Mouse (Mus musculus) lung, embryonic 14.5 days (tissue): ENCODE data around the gene Olfr495. TPM values are rescaled to one million over a fixed set of nuclear protein-coding genes. Genes with fewer than 3 reads are reported as not detected.

Experiments
- ATAC-seq: fragments of 200-750 bp; cut with Nextera tagmentation; 2 replicates; pipeline ENCODE4 v1.8.0; 2017; ENCODE audit warnings: mild to moderate bottlenecking, moderate TSS enrichment, moderate library complexity; ENCODE audit not compliant: insufficient read depth
- DNase-seq: peaks from one replicate; pipeline ENCODE4 v3.0.0-alpha.2; 2015
- H3K27ac ChIP-seq: fragments of 300-500 bp; sonication (generic); 2 replicates; pipeline ENCODE4 v1.5.1; 2014; ENCODE audit warnings: low read depth, mild to moderate bottlenecking, moderate library complexity
- H3K27me3 ChIP-seq: fragments of 300-500 bp; sonication (generic); 2 replicates; pipeline ENCODE4 v1.6.1; 2014; ENCODE audit warnings: low read length, control low read depth; ENCODE audit not compliant: insufficient read depth
- H3K36me3 ChIP-seq: fragments of 300-500 bp; sonication (generic); 2 replicates; pipeline ENCODE4 v1.6.1; 2014; ENCODE audit warnings: control low read depth; ENCODE audit not compliant: insufficient read depth
- H3K4me1 ChIP-seq: fragments of 300-500 bp; sonication (generic); 2 replicates; pipeline ENCODE4 v1.6.1; 2014; ENCODE audit warnings: antibody characterized with exemption, control low read depth; ENCODE audit not compliant: insufficient read depth
- H3K4me2 ChIP-seq: fragments of 300-500 bp; sonication (generic); 2 replicates; pipeline ENCODE4 v1.6.1; 2014; ENCODE audit warnings: mild to moderate bottlenecking
- H3K4me3 ChIP-seq: fragments of 300-500 bp; sonication (generic); 2 replicates; pipeline ENCODE4 v1.5.1; 2014; ENCODE audit warnings: low read depth, low read length
- H3K9ac ChIP-seq: fragments of 300-500 bp; sonication (generic); 2 replicates; pipeline ENCODE4 v1.6.1; 2014
- H3K9me3 ChIP-seq: fragments of 300-500 bp; sonication (generic); 2 replicates; pipeline ENCODE4 v1.6.1; 2016; ENCODE audit warnings: low read depth, low read length, control low read depth
- CTCF ChIP-seq: IDR thresholded peaks from 2 replicates; pipeline ENCODE4 v1.5.1; 2016; ENCODE audit warnings: antibody characterized with exemption, low read depth
- whole genome bisulfite sequencing: fragments of 180-500 bp; shearing (Covaris S2); extraction: QIAGEN DNeasy Blood & Tissue Kit; methylation state at CpG from one replicate; pipeline ENCODE4 v1.1.7; 2014; 5-methylcytosine and 5-hydroxymethylcytosine counted together
- polyA plus RNA-seq: library from polyadenylated mRNA; unstranded; fragments of >200 nt; fragmentation: Nextera tagmentation; extraction: Ambion mirVana; gene quantifications from 2 replicates; pipeline ENCODE4 v1.2.1, GENCODE M21; 2014

The Olfr495 gene
- polyA plus RNA-seq, result not detected in 2 replicates

DNA sequence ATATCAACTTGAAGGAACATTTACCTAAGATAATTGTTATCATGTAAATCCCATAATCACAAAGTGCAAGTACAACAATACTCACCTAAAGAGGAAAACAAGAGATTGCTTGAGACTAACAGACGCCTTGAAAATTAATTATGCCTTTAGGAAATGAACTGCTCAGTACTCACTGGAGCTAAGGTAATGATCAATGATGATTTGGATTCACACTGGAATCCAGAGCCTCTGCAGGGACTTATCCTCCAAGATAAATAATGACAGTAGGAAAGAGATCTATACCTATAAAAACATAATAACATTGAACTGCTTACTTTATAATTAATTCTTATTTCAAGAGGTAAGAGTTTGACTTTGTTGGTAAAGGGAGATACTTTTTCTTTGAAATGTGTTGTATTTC is at the start of gene Olfr495:
TSS of gene Olfr495 (plus strand) at position 301 of the 400 bp plus-strand sequence.
- H3K27ac ChIP-seq, result no peak within 1 kb of the TSS
- no peak for DNase-seq
- H3K4me3 ChIP-seq, result no peak within 1 kb of the TSS
- H3K4me2 ChIP-seq, result no peak within 1 kb of the TSS
- H3K9me3 ChIP-seq, result no peaks in the 10 kb centered on the region
- no peaks in the 10 kb centered on the region for H3K4me1 ChIP-seq
- no peaks in the 10 kb centered on the region for H3K36me3 ChIP-seq
- no peak for ATAC-seq
- no peak within 1 kb of the TSS for H3K9ac ChIP-seq
- H3K27me3 ChIP-seq, result no peaks in the 10 kb centered on the region
- no peak for TF ChIP-seq CTCF
- WGBS, result 47% methylated on average over 1 of the region's 1 CpGs

DNA sequence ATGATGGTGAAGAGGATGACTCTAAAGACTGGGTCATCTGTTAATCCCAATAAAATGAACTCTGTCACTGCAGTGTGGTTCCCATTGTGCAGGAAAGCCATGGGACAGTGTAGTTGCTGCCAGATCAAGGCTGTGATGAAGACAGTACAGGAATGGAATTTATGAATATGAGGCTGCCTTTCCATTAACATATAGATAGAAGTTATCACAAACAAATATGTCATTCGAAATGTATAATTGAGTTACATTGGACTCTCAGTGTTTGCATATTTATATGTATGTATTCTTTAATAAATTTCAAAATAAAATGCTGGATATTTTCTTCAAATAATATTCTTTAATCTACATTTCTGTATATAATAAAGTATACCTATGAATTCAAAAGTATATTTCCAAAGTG is 46.1 kb upstream of the Olfr495 start, which contains the start of gene Olfr493:
TSS of gene Olfr493 (minus strand) at position 101 of the 400 bp plus-strand sequence.
- Histone ChIP-seq H3K27me3 (no peaks in the 10 kb centered on the region), H3K27ac (no peak within 1 kb of the TSS), H3K9ac (no peak within 1 kb of the TSS), H3K9me3 (no peaks in the 10 kb centered on the region), H3K4me3 (no peak within 1 kb of the TSS), H3K4me2 (no peak within 1 kb of the TSS), H3K4me1 (no peaks in the 10 kb centered on the region), H3K36me3 (no peaks in the 10 kb centered on the region)
- 67% methylated on average over 1 of the region's 1 CpGs for WGBS
- no peak for TF ChIP-seq CTCF
- DNase-seq (no peak), ATAC-seq (no peak)

DNA sequence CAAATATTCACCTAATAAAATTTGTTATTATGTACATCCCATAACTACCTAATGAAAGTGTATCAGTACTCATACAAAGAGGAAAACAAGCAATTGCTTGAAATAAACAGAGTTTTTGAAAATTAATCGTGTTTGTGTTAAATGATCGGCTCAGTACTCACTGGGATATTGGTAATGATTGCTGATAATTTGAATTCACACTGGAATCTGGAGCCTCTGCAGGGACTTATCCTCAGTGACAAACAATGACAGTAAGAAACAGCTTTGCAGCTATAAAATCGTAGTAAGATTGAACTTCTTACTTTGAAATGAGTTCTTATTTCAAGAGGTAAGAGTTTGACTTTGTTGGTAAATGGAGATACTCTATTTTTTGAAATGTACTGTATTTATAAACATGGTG is 27.9 kb upstream of the Olfr495 start, which contains the start of gene Olfr494:
TSS of gene Olfr494 (plus strand) at position 301 of the 400 bp plus-strand sequence.
- DNase-seq (no peak), ATAC-seq (no peak)
- H3K4me3 ChIP-seq, result no peak within 1 kb of the TSS
- H3K9ac ChIP-seq, result no peak within 1 kb of the TSS
- H3K27ac ChIP-seq, result no peak within 1 kb of the TSS
- WGBS, result 72% methylated on average over 3 of the region's 3 CpGs
- no peaks in the 10 kb centered on the region for H3K9me3 ChIP-seq
- H3K27me3 ChIP-seq, result no peaks in the 10 kb centered on the region
- no peaks in the 10 kb centered on the region for H3K36me3 ChIP-seq
- H3K4me1 ChIP-seq, result no peaks in the 10 kb centered on the region
- H3K4me2 ChIP-seq, result no peak within 1 kb of the TSS
- no peak for TF ChIP-seq CTCF

DNA sequence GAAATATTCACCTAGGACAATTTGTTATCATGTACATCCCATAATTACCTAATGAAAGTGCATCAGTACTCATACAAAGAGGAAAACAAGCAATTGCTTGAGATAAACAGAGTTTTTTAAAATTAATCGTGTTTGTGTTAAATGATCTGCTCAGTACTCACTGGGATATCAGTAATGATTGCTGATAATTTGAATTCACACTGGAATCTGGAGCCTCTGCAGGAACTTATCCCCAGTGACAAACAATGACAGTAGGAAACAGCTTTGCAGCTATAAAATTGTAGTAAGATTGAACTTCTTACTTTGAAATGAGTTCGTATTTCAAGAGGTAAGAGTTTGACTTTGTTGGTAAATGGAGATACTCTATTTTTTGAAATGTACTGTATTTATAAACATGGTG is 27.2 kb downstream of the Olfr495 start, which contains the start of gene Olfr497:
TSS of gene Olfr497 (plus strand) at position 301 of the 400 bp plus-strand sequence.
- H3K36me3 ChIP-seq, result no peaks in the 10 kb centered on the region
- DNase-seq, result no peak
- H3K9me3 ChIP-seq, result no peaks in the 10 kb centered on the region
- H3K4me3 ChIP-seq, result no peak within 1 kb of the TSS
- no peak within 1 kb of the TSS for H3K27ac ChIP-seq
- H3K4me1 ChIP-seq, result no peaks in the 10 kb centered on the region
- ATAC-seq, result no peak
- H3K27me3 ChIP-seq, result no peaks in the 10 kb centered on the region
- H3K9ac ChIP-seq, result no peak within 1 kb of the TSS
- WGBS, result 68% methylated on average over 2 of the region's 2 CpGs
- no peak within 1 kb of the TSS for H3K4me2 ChIP-seq
- no peak for TF ChIP-seq CTCF

Other genes starting within 250 kb of the Olfr495 start
- gene Olfr485, start 233.3 kb upstream of the Olfr495 start, polyA plus RNA-seq, result not detected in 2 replicates
- not detected in 2 replicates for gene Olfr486, start 220.4 kb upstream of the Olfr495 start, polyA plus RNA-seq
- not detected in 2 replicates for gene Olfr487, start 178.5 kb upstream of the Olfr495 start, polyA plus RNA-seq
- not detected in 2 replicates for gene Olfr488, start 134.8 kb upstream of the Olfr495 start, polyA plus RNA-seq
- not detected in 2 replicates for gene Olfr490, start 104.2 kb upstream of the Olfr495 start, polyA plus RNA-seq
- not detected in 2 replicates for gene Olfr491, start 79.7 kb upstream of the Olfr495 start, polyA plus RNA-seq
- gene Olfr492, start 69.5 kb upstream of the Olfr495 start, polyA plus RNA-seq, result not detected in 2 replicates
- gene Olfr493, start 46.2 kb upstream of the Olfr495 start, polyA plus RNA-seq, result not detected in 2 replicates
- gene Olfr494, start 27.8 kb upstream of the Olfr495 start, polyA plus RNA-seq, result not detected in 2 replicates
- not detected in 2 replicates for gene Olfr497, start 27.3 kb downstream of the Olfr495 start, polyA plus RNA-seq
- gene Olfr498, start 72.2 kb downstream of the Olfr495 start, polyA plus RNA-seq, result not detected in 2 replicates
- not detected in 2 replicates for gene Olfr502, start 131.9 kb downstream of the Olfr495 start, polyA plus RNA-seq
- not detected in 2 replicates for gene Olfr503, start 151.4 kb downstream of the Olfr495 start, polyA plus RNA-seq
- not detected in 2 replicates for gene Olfr504, start 172.6 kb downstream of the Olfr495 start, polyA plus RNA-seq
- gene Olfr506, start 217.6 kb downstream of the Olfr495 start, polyA plus RNA-seq, result not detected in 2 replicates
- not detected in 2 replicates for gene Olfr507, start 228.6 kb downstream of the Olfr495 start, polyA plus RNA-seq
- not detected in 2 replicates for gene Olfr508, start 236.8 kb downstream of the Olfr495 start, polyA plus RNA-seq